Mouse (Mus musculus): Measurements from ENCODE around the gene Sstr3. TPM values are rescaled to one million over a fixed set of nuclear protein-coding genes. Genes with fewer than 3 reads are reported as not detected.

Gene Sstr3
- polyA plus RNA-seq, 1 experiment, result not detected

DNA sequence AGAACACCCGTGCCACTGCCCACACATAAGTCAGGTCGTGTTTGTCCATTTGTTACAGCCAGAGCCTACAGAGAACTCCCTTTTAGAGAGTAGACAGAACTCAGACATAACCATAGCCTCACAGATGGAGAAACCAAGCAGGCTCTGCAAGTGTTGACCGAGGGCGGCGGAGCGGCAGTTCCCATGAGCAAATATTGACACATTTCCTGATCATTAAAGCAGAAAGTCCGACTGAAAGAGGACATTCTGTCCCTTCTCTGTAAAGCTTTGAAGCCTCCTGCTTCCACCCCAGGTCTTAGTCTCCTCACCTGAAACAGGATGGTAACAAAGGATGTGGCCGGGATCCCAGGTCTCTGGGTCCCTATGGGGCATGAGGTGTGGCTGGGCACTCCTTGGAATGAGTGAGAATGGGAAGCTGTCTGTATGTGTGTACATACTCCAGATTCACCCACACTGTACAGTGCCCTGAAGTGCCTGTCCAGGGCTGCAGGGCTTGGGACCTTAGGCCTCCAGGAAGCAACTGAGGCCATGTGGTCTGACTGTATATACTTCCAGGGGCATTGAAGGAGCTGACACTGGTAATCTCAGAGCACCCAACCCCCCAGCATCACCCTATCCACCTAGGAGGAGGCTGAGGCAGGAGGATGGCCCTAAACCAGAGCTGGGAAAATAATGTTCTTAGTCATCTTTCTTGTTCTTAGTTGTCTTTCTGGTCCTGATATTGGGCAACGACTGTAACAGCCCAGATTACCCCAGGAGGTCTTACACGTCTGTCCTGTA lies 11.7 kb downstream of the Sstr3 start:
- TF ChIP-seq GATA1 (IDR thresholded peaks at IDR 0.05; ENCODE audit: borderline replicate concordance, low read length) (no peak), FLI1 (IDR thresholded peaks at IDR 0.05; ENCODE audit: low read length) (no peak)
- peaks cover 58% of the 10 kb centered on the region for H3K4me1 ChIP-seq

DNA sequence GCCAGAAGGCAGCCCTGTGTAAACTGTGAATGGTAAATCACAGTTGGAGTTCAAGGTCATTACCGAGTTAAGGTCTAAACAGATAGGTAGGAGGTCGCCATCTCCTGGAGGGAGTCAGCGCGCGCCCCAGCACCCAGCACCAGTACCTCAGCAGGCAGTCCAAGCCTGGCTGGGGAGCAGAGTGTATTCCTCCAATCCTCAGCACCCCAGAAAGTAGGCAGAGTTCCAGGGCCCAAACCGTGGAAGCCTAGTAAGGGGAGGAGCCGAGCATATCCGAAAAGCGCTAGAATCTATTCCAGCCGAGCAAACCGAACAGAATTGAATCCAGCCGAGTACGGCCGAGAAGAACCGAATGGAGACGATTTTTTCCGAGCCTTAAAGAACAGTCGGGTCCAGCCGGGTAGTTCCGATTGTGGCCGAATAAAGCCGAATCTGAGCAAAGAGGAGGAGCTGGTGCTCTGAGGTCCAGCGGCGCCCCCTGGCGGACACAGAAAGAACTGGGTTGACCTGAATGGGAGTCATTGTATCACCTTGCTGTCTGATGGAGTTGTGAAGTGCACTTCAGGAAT lies 12.5 kb downstream of the Sstr3 start:
- peaks cover 7% of the 10 kb centered on the region for H3K36me3 ChIP-seq (replicated peaks; ENCODE audit: low read length)
- peaks cover 35% of the 10 kb centered on the region for H3K27me3 ChIP-seq (replicated peaks)
- H3K4me3 ChIP-seq (replicated peaks), result peak overlapping the region; percentile 89
- peaks cover 61% of the 10 kb centered on the region for H3K4me1 ChIP-seq
- no peaks in the 10 kb centered on the region for H3K9me3 ChIP-seq
- TF ChIP-seq GATA1 (IDR thresholded peaks at IDR 0.05; ENCODE audit: borderline replicate concordance, low read length) (no peak), FLI1 (IDR thresholded peaks at IDR 0.05; ENCODE audit: low read length) (no peak)

More for the DNA sequence above, 11.7 kb downstream of the Sstr3 start:
- peaks cover 43% of the 10 kb centered on the region for H3K27me3 ChIP-seq (replicated peaks)
- H3K4me3 ChIP-seq (replicated peaks), result peak overlapping the region; percentile 89
- no peaks in the 10 kb centered on the region for H3K9me3 ChIP-seq
- no peaks in the 10 kb centered on the region for H3K36me3 ChIP-seq (replicated peaks; ENCODE audit: low read length)

DNA sequence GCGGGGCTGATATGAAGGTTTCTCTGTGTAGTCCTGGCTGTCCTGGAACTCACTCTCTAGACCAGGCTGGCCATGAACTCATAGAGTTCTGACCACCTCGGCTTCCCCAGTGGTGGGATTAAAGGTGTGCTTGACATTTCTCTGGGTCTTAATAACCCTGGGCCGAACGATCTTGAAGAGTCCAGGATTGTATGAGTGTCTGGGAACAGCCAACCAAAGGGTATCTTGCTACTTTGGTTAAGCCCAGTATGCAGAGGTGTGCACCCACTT lies 13.1 kb downstream of the Sstr3 start:
- TF ChIP-seq GATA1 (IDR thresholded peaks at IDR 0.05; ENCODE audit: borderline replicate concordance, low read length), result no peak
- TF ChIP-seq FLI1 (IDR thresholded peaks at IDR 0.05; ENCODE audit: low read length), result no peak
- H3K27me3 ChIP-seq (replicated peaks), result peaks cover 31% of the 10 kb centered on the region
- H3K9me3 ChIP-seq, result no peaks in the 10 kb centered on the region
- peaks cover 13% of the 10 kb centered on the region for H3K36me3 ChIP-seq (replicated peaks; ENCODE audit: low read length)
- H3K4me3 ChIP-seq (replicated peaks), result peak overlapping the region; percentile 89
- peaks cover 62% of the 10 kb centered on the region for H3K4me1 ChIP-seq

GRCm38 (mm10) chr15:78530671-78531450 lies 13.6 kb downstream of the Sstr3 start, which contains the start of gene C1qtnf6:
Gene C1qtnf6, minus strand, starts transcription at chr15:78531416.
- H3K36me3 ChIP-seq (replicated peaks; ENCODE audit: low read length), result peaks cover 19% of the 10 kb centered on the region
- no peaks in the 10 kb centered on the region for H3K9me3 ChIP-seq
- H3K4me1 ChIP-seq, result peaks cover 66% of the 10 kb centered on the region
- H3K4me3 ChIP-seq (replicated peaks), result peak within 1 kb of the TSS; percentile 89
- TF ChIP-seq FLI1 (IDR thresholded peaks at IDR 0.05; ENCODE audit: low read length), result no peak
- no peak for TF ChIP-seq GATA1 (IDR thresholded peaks at IDR 0.05; ENCODE audit: borderline replicate concordance, low read length)
- peaks cover 29% of the 10 kb centered on the region for H3K27me3 ChIP-seq (replicated peaks)

- Histone ChIP-seq H3K9me3 (no peaks in the 10 kb centered on the region), H3K4me1 (peaks cover 67% of the 10 kb centered on the region), H3K27me3 (replicated peaks) (peaks cover 24% of the 10 kb centered on the region), H3K4me3 (replicated peaks) (peak overlapping the region; percentile 92), H3K36me3 (replicated peaks; ENCODE audit: low read length) (peaks cover 26% of the 10 kb centered on the region)
- no peak for TF ChIP-seq GATA1 (IDR thresholded peaks at IDR 0.05; ENCODE audit: borderline replicate concordance, low read length)
- no peak for TF ChIP-seq FLI1 (IDR thresholded peaks at IDR 0.05; ENCODE audit: low read length)
Measured at GRCm38 (mm10) chr15:78530141-78530540, 14.3 kb downstream of the Sstr3 start.

GRCm38 (mm10) chr15:78529428-78529990 lies 15.0 kb downstream of the Sstr3 start:
- Histone ChIP-seq H3K4me3 (replicated peaks) (peak overlapping the region; percentile 92), H3K4me1 (peaks cover 72% of the 10 kb centered on the region), H3K9me3 (no peaks in the 10 kb centered on the region), H3K27me3 (replicated peaks) (peaks cover 24% of the 10 kb centered on the region), H3K36me3 (replicated peaks; ENCODE audit: low read length) (peaks cover 32% of the 10 kb centered on the region)
- no peak for TF ChIP-seq FLI1 (IDR thresholded peaks at IDR 0.05; ENCODE audit: low read length)
- no peak for TF ChIP-seq GATA1 (IDR thresholded peaks at IDR 0.05; ENCODE audit: borderline replicate concordance, low read length)

GRCm38 (mm10) chr15:78528726-78529411 lies 15.6 kb downstream of the Sstr3 start:
- no peak for TF ChIP-seq GATA1 (IDR thresholded peaks at IDR 0.05; ENCODE audit: borderline replicate concordance, low read length)
- TF ChIP-seq FLI1 (IDR thresholded peaks at IDR 0.05; ENCODE audit: low read length), result no peak
- H3K27me3 ChIP-seq (replicated peaks), result peaks cover 19% of the 10 kb centered on the region
- no peaks in the 10 kb centered on the region for H3K9me3 ChIP-seq
- H3K36me3 ChIP-seq (replicated peaks; ENCODE audit: low read length), result peaks cover 38% of the 10 kb centered on the region
- H3K4me3 ChIP-seq (replicated peaks), result peak overlapping the region; percentile 92
- peaks cover 76% of the 10 kb centered on the region for H3K4me1 ChIP-seq

GRCm38 (mm10) chr15:78527973-78528372 lies 16.5 kb downstream of the Sstr3 start:
- Histone ChIP-seq H3K4me3 (replicated peaks) (peak overlapping the region; percentile 53), H3K36me3 (replicated peaks; ENCODE audit: low read length) (peaks cover 47% of the 10 kb centered on the region), H3K4me1 (peaks cover 84% of the 10 kb centered on the region), H3K27me3 (replicated peaks) (peaks cover 10% of the 10 kb centered on the region), H3K9me3 (no peaks in the 10 kb centered on the region)
- TF ChIP-seq FLI1 (IDR thresholded peaks at IDR 0.05; ENCODE audit: low read length) (no peak), GATA1 (IDR thresholded peaks at IDR 0.05; ENCODE audit: borderline replicate concordance, low read length) (no peak)

- Histone ChIP-seq H3K4me3 (replicated peaks) (no peak overlapping the region), H3K4me1 (peaks cover 86% of the 10 kb centered on the region), H3K9me3 (no peaks in the 10 kb centered on the region), H3K36me3 (replicated peaks; ENCODE audit: low read length) (peaks cover 53% of the 10 kb centered on the region), H3K27me3 (replicated peaks) (peaks cover 11% of the 10 kb centered on the region)
- no peak for TF ChIP-seq FLI1 (IDR thresholded peaks at IDR 0.05; ENCODE audit: low read length)
- TF ChIP-seq GATA1 (IDR thresholded peaks at IDR 0.05; ENCODE audit: borderline replicate concordance, low read length), result no peak
Measured at GRCm38 (mm10) chr15:78524163-78524562, 20.3 kb downstream of the Sstr3 start.

Measured in megakaryocyte, embryonic 14.5 days (primary cell).